Mouse (Mus musculus): ENCODE measurements at regions not wholly inside any gene's neighbourhood (a gene's known extent, or its start where the extent isn't known, plus 50 kb on each side); places are given as distances from the start of the nearest gene placed in this dataset.
"Not testable (repeated sequence)": the region's sequence is repeated elsewhere in the genome, so short reads cannot be mapped to it uniquely, and the experiment has no call there.

GRCm38 (mm10) chr10:120726369-120726768 lies 172.5 kb downstream of the Msrb3 start:
- DNase-seq = no peak

GRCm38 (mm10) chr10:120721956-120722532 lies 176.9 kb downstream of the Msrb3 start:
- no peak for DNase-seq

GRCm38 (mm10) chr10:120720981-120721380 lies 177.9 kb downstream of the Msrb3 start:
- DNase-seq = no peak

GRCm38 (mm10) chr10:120720061-120720460 lies 178.8 kb downstream of the Msrb3 start:
- no peak for DNase-seq

- DNase-seq = no peak
These were observed 181.7 kb downstream of the Msrb3 start for GRCm38 (mm10) chr10:120717159-120717567.

GRCm38 (mm10) chr10:120716391-120716790 lies 182.5 kb downstream of the Msrb3 start:
- DNase-seq = no peak

GRCm38 (mm10) chr10:120707771-120708750 lies 190.8 kb downstream of the Msrb3 start:
- no peak for DNase-seq

- no peak for DNase-seq
These were observed 192.1 kb downstream of the Msrb3 start for GRCm38 (mm10) chr10:120706684-120707290.

- DNase-seq = peak; percentile 52
These were observed 197.1 kb downstream of the Msrb3 start for GRCm38 (mm10) chr10:120701833-120702232.

GRCm38 (mm10) chr10:120697275-120697856 lies 201.5 kb downstream of the Msrb3 start:
- no peak for DNase-seq

- DNase-seq = no peak
These were observed 202.4 kb downstream of the Msrb3 start for GRCm38 (mm10) chr10:120696481-120696880.

GRCm38 (mm10) chr10:120694472-120694871 lies 204.4 kb downstream of the Msrb3 start:
- DNase-seq = no peak

GRCm38 (mm10) chr10:120691451-120691850 lies 207.4 kb downstream of the Msrb3 start:
- DNase-seq = no peak

- DNase-seq = peak; percentile 27
These were observed 209.9 kb upstream of the Hmga2 start for GRCm38 (mm10) chr10:120686123-120686522.

GRCm38 (mm10) chr10:120682021-120682420 lies 205.8 kb upstream of the Hmga2 start:
- no peak for DNase-seq

GRCm38 (mm10) chr10:120679982-120680381 lies 203.7 kb upstream of the Hmga2 start:
- DNase-seq = no peak

GRCm38 (mm10) chr10:120678277-120678676 lies 202.0 kb upstream of the Hmga2 start:
- DNase-seq = no peak

GRCm38 (mm10) chr10:120675369-120675768 lies 199.1 kb upstream of the Hmga2 start:
- DNase-seq = no peak

- no peak for DNase-seq
These were observed 198.2 kb upstream of the Hmga2 start for GRCm38 (mm10) chr10:120674321-120675045.

- DNase-seq = not testable (repeated sequence)
These were observed 191.4 kb upstream of the Hmga2 start for GRCm38 (mm10) chr10:120667678-120668031.

GRCm38 (mm10) chr10:120666985-120667677 lies 190.9 kb upstream of the Hmga2 start:
- DNase-seq = peak; percentile 14

All from layer of hippocampus, adult 9-11 months (tissue).